Mouse (Mus musculus): ENCODE data around the gene Coro7.

Coro7 gene

GRCm38 (mm10) chr16:4649692-4650091 is 29.9 kb downstream of the Coro7 start:
- in situ Hi-C loops (cut with MboI; ENCODE audit: low sequenced_read_pairs): no loop called here

- in situ Hi-C loops (cut with MboI; ENCODE audit: low sequenced_read_pairs): no loop called here
Observed at GRCm38 (mm10) chr16:4649211-4649610, 30.4 kb downstream of the Coro7 start.

- in situ Hi-C loops (cut with MboI; ENCODE audit: low sequenced_read_pairs): no loop called here
Observed at GRCm38 (mm10) chr16:4648416-4649023, 31.1 kb downstream of the Coro7 start.

GRCm38 (mm10) chr16:4647651-4648141 is 31.9 kb downstream of the Coro7 start:
- in situ Hi-C loops (cut with MboI; ENCODE audit: low sequenced_read_pairs): no loop called here

GRCm38 (mm10) chr16:4646831-4647230 is 32.7 kb downstream of the Coro7 start:
- in situ Hi-C loops (cut with MboI; ENCODE audit: low sequenced_read_pairs): no loop called here

GRCm38 (mm10) chr16:4645867-4646266 is 33.7 kb downstream of the Coro7 start:
- in situ Hi-C loops (cut with MboI; ENCODE audit: low sequenced_read_pairs): no loop called here

- in situ Hi-C loops (cut with MboI; ENCODE audit: low sequenced_read_pairs): no loop called here
Observed at GRCm38 (mm10) chr16:4643670-4644419, 35.7 kb downstream of the Coro7 start.

GRCm38 (mm10) chr16:4642937-4643336 is 36.6 kb downstream of the Coro7 start:
- in situ Hi-C loops (cut with MboI; ENCODE audit: low sequenced_read_pairs): no loop called here

- in situ Hi-C loops (cut with MboI; ENCODE audit: low sequenced_read_pairs): no loop called here
Observed at GRCm38 (mm10) chr16:4642190-4642589, 37.4 kb downstream of the Coro7 start.

- in situ Hi-C loops (cut with MboI; ENCODE audit: low sequenced_read_pairs): no loop called here
Observed at GRCm38 (mm10) chr16:4641119-4641838, 38.3 kb downstream of the Coro7 start.

- in situ Hi-C loops (cut with MboI; ENCODE audit: low sequenced_read_pairs): no loop called here
Observed at GRCm38 (mm10) chr16:4640267-4641005, 39.1 kb downstream of the Coro7 start.

- in situ Hi-C loops (cut with MboI; ENCODE audit: low sequenced_read_pairs): no loop called here
Observed at GRCm38 (mm10) chr16:4639831-4640237, 39.7 kb downstream of the Coro7 start, which contains the start of the genes Vasn and Dnaja3. TSS of gene Vasn (plus strand) at chr16:4639941. TSS of gene Dnaja3 (plus strand) at chr16:4639989.

GRCm38 (mm10) chr16:4638891-4639390 is 40.6 kb downstream of the Coro7 start:
- in situ Hi-C loops (cut with MboI; ENCODE audit: low sequenced_read_pairs): no loop called here

GRCm38 (mm10) chr16:4635760-4636159 is 43.8 kb downstream of the Coro7 start:
- in situ Hi-C loops (cut with MboI; ENCODE audit: low sequenced_read_pairs): no loop called here

- in situ Hi-C loops (cut with MboI; ENCODE audit: low sequenced_read_pairs): no loop called here
Observed at GRCm38 (mm10) chr16:4634681-4635080, 44.9 kb downstream of the Coro7 start.

- in situ Hi-C loops (cut with MboI; ENCODE audit: low sequenced_read_pairs): no loop called here
Observed at GRCm38 (mm10) chr16:4633661-4634060, 45.9 kb downstream of the Coro7 start.

GRCm38 (mm10) chr16:4632050-4632449 is 47.5 kb downstream of the Coro7 start:
- in situ Hi-C loops (cut with MboI; ENCODE audit: low sequenced_read_pairs): no loop called here

- in situ Hi-C loops (cut with MboI; ENCODE audit: low sequenced_read_pairs): no loop called here
Observed at GRCm38 (mm10) chr16:4629950-4630349, 49.6 kb downstream of the Coro7 start.

- in situ Hi-C loops (cut with MboI; ENCODE audit: low sequenced_read_pairs): no loop called here
Observed at GRCm38 (mm10) chr16:4628898-4629419, 50.6 kb downstream of the Coro7 start.

GRCm38 (mm10) chr16:4627105-4627504 is 52.5 kb downstream of the Coro7 start:
- in situ Hi-C loops (cut with MboI; ENCODE audit: low sequenced_read_pairs): no loop called here

Measured in CH12F3 (cell line).